Mouse (Mus musculus) lung, adult 2 months (tissue): Measurements from ENCODE around the gene Rcan2.

Source experiments
- CTCF ChIP-seq: fragments of 200-500 bp; IDR thresholded peaks from 2 replicates; pipeline ENCODE4 v1.5.1; 2011; ENCODE audit warnings: mild to moderate bottlenecking, low read length, control low read depth; ENCODE audit not compliant: insufficient read depth
- POLR2A ChIP-seq: fragments of 200-500 bp; IDR thresholded peaks from 2 replicates; pipeline ENCODE4 v1.6.1; 2011; ENCODE audit warnings: low read depth, mild to moderate bottlenecking, control low read depth, low read length, borderline replicate concordance; ENCODE audit errors: extremely low read depth

DNA sequence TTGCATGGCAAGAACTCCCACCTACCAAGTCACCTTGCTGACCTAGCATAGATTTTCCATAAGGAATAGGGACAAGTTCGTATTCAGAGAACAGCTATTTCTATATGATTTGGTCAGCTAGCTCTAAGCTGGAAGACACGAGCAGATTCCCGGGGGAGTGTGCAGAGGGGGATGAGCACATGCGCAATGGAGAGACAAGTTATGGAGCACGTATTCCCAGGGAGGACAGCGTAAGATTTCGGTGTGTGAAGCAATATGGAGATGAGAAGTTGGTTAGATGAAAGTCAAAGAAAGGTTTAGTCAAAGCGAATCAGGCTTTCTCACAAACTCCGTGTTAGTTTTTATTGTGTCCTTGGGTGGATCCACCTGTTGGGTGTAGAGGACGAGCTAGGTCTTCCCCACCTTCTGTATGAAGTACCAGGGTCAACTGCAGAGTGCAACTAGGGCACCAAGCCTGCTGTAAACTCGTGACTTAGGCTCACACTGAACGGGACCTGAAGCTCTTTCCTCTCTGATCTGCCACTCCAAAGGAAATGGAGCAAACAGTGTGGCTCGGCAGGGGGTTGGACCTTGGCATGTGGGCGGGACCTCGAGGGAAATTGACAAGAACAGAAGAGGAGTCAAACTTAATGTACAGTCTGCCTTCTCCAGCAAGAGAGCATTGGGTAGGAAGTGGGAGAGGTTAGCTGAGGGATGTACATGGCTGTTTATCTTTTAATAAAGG lies 31.4 kb downstream of the Rcan2 start:
- no peak for TF ChIP-seq CTCF
- TF ChIP-seq POLR2A, result no peak
